Mouse (Mus musculus) small intestine, adult 2 months (tissue): Measurements from ENCODE around the gene Prr19.

Source experiments
- CTCF ChIP-seq: fragments of 200-500 bp; IDR thresholded peaks from 2 replicates; pipeline ENCODE4 v1.5.1; 2012; ENCODE audit warnings: low read depth, mild to moderate bottlenecking, control low read depth, inconsistent platforms, low read length, moderate library complexity, mixed read lengths; ENCODE audit not compliant: insufficient replicate concordance, insufficient read length; ENCODE audit errors: extremely low read depth
- POLR2A ChIP-seq: fragments of 200-500 bp; IDR thresholded peaks from 2 replicates; pipeline ENCODE4 v1.6.1; 2012; ENCODE audit warnings: low read depth, mild to moderate bottlenecking, control low read depth, inconsistent platforms, low read length, moderate library complexity

- TF ChIP-seq CTCF (no peak), POLR2A (no peak)
These were observed 10.7 kb upstream of the Prr19 start for GRCm38 (mm10) chr7:25290463-25290862.
